Mouse (Mus musculus): ENCODE results near the gene Smgc.
A peak's percentile ranks its signal among the peaks of the same experiment; 100 is the strongest.
"Not testable (repeated sequence)": the region's sequence is repeated elsewhere in the genome, so short reads cannot be mapped to it uniquely, and the experiment has no call there.

Gene Smgc

GRCm38 (mm10) chr15:91837965-91838364 lies at the start of gene Smgc:
Gene Smgc (plus strand): TSS chr15:91838265.
- DNase-seq (ENCODE audit: low spot score) = no peak

GRCm38 (mm10) chr15:91788338-91788737 lies 49.7 kb upstream of the Smgc start:
- no peak for DNase-seq (ENCODE audit: low spot score)

- no peak for DNase-seq (ENCODE audit: low spot score)
Measured at GRCm38 (mm10) chr15:91806463-91806862, 31.6 kb upstream of the Smgc start.

GRCm38 (mm10) chr15:91835319-91835718 lies 2.7 kb upstream of the Smgc start:
- no peak for DNase-seq (ENCODE audit: low spot score)

GRCm38 (mm10) chr15:91864130-91864529 lies 26.1 kb downstream of the Smgc start:
- DNase-seq (ENCODE audit: low spot score) = not testable (repeated sequence)

GRCm38 (mm10) chr15:91900245-91900644 lies 62.2 kb downstream of the Smgc start:
- peak; percentile 7 for DNase-seq (ENCODE audit: low spot score)

GRCm38 (mm10) chr15:91907046-91907445 lies 69.0 kb downstream of the Smgc start:
- peak; percentile 56 for DNase-seq (ENCODE audit: low spot score)
